Mouse (Mus musculus): ENCODE results near the gene Top1.

The Top1 gene

GRCm38 (mm10) chr2:160645614-160646137, at the start of gene Top1:
Gene Top1, plus strand, starts transcription at chr2:160645888.
- peak; percentile 99 for DNase-seq (ENCODE audit: low read depth, low spot score)
- Histone ChIP-seq H3K27me3 (ENCODE audit: control insufficient read depth, insufficient read depth, low read length, poor library complexity, severe bottlenecking) (no peaks in the 10 kb centered on the region), H3K36me3 (ENCODE audit: control insufficient read depth, insufficient read depth, low read length, poor library complexity, severe bottlenecking) (no peaks in the 10 kb centered on the region)

- no peaks in the 10 kb centered on the region for H3K36me3 ChIP-seq (ENCODE audit: control insufficient read depth, insufficient read depth, low read length, poor library complexity, severe bottlenecking)
- H3K27me3 ChIP-seq (ENCODE audit: control insufficient read depth, insufficient read depth, low read length, poor library complexity, severe bottlenecking) = no peaks in the 10 kb centered on the region
- DNase-seq (ENCODE audit: low read depth, low spot score) = peak; percentile 86
These were observed 48.0 kb upstream of the Top1 start for GRCm38 (mm10) chr2:160597582-160598281.

GRCm38 (mm10) chr2:160601805-160602204, 43.9 kb upstream of the Top1 start:
- Histone ChIP-seq H3K36me3 (ENCODE audit: control insufficient read depth, insufficient read depth, low read length, poor library complexity, severe bottlenecking) (no peaks in the 10 kb centered on the region), H3K27me3 (ENCODE audit: control insufficient read depth, insufficient read depth, low read length, poor library complexity, severe bottlenecking) (no peaks in the 10 kb centered on the region)
- DNase-seq (ENCODE audit: low read depth, low spot score) = peak; percentile 71

GRCm38 (mm10) chr2:160603154-160603933, 42.3 kb upstream of the Top1 start:
- H3K36me3 ChIP-seq (ENCODE audit: control insufficient read depth, insufficient read depth, low read length, poor library complexity, severe bottlenecking) = no peaks in the 10 kb centered on the region
- no peaks in the 10 kb centered on the region for H3K27me3 ChIP-seq (ENCODE audit: control insufficient read depth, insufficient read depth, low read length, poor library complexity, severe bottlenecking)
- DNase-seq (ENCODE audit: low read depth, low spot score) = peak; percentile 58

- Histone ChIP-seq H3K27me3 (ENCODE audit: control insufficient read depth, insufficient read depth, low read length, poor library complexity, severe bottlenecking) (no peaks in the 10 kb centered on the region), H3K36me3 (ENCODE audit: control insufficient read depth, insufficient read depth, low read length, poor library complexity, severe bottlenecking) (no peaks in the 10 kb centered on the region)
- no peak for DNase-seq (ENCODE audit: low read depth, low spot score)
These were observed 35.7 kb upstream of the Top1 start for GRCm38 (mm10) chr2:160610012-160610411.

- no peaks in the 10 kb centered on the region for H3K27me3 ChIP-seq (ENCODE audit: control insufficient read depth, insufficient read depth, low read length, poor library complexity, severe bottlenecking)
- DNase-seq (ENCODE audit: low read depth, low spot score) = no peak
- no peaks in the 10 kb centered on the region for H3K36me3 ChIP-seq (ENCODE audit: control insufficient read depth, insufficient read depth, low read length, poor library complexity, severe bottlenecking)
These were observed 32.3 kb upstream of the Top1 start for GRCm38 (mm10) chr2:160613186-160613919.

GRCm38 (mm10) chr2:160617741-160618140, 27.9 kb upstream of the Top1 start:
- Histone ChIP-seq H3K36me3 (ENCODE audit: control insufficient read depth, insufficient read depth, low read length, poor library complexity, severe bottlenecking) (no peaks in the 10 kb centered on the region), H3K27me3 (ENCODE audit: control insufficient read depth, insufficient read depth, low read length, poor library complexity, severe bottlenecking) (no peaks in the 10 kb centered on the region)
- DNase-seq (ENCODE audit: low read depth, low spot score) = no peak

GRCm38 (mm10) chr2:160618619-160619220, 27.0 kb upstream of the Top1 start:
- H3K27me3 ChIP-seq (ENCODE audit: control insufficient read depth, insufficient read depth, low read length, poor library complexity, severe bottlenecking) = no peaks in the 10 kb centered on the region
- no peaks in the 10 kb centered on the region for H3K36me3 ChIP-seq (ENCODE audit: control insufficient read depth, insufficient read depth, low read length, poor library complexity, severe bottlenecking)
- DNase-seq (ENCODE audit: low read depth, low spot score) = no peak

GRCm38 (mm10) chr2:160619300-160619699, 26.4 kb upstream of the Top1 start:
- Histone ChIP-seq H3K27me3 (ENCODE audit: control insufficient read depth, insufficient read depth, low read length, poor library complexity, severe bottlenecking) (no peaks in the 10 kb centered on the region), H3K36me3 (ENCODE audit: control insufficient read depth, insufficient read depth, low read length, poor library complexity, severe bottlenecking) (no peaks in the 10 kb centered on the region)
- DNase-seq (ENCODE audit: low read depth, low spot score) = no peak

- Histone ChIP-seq H3K36me3 (ENCODE audit: control insufficient read depth, insufficient read depth, low read length, poor library complexity, severe bottlenecking) (no peaks in the 10 kb centered on the region), H3K27me3 (ENCODE audit: control insufficient read depth, insufficient read depth, low read length, poor library complexity, severe bottlenecking) (no peaks in the 10 kb centered on the region)
- DNase-seq (ENCODE audit: low read depth, low spot score) = no peak
These were observed 25.9 kb upstream of the Top1 start for GRCm38 (mm10) chr2:160619831-160620230.

- H3K27me3 ChIP-seq (ENCODE audit: control insufficient read depth, insufficient read depth, low read length, poor library complexity, severe bottlenecking) = no peaks in the 10 kb centered on the region
- H3K36me3 ChIP-seq (ENCODE audit: control insufficient read depth, insufficient read depth, low read length, poor library complexity, severe bottlenecking) = no peaks in the 10 kb centered on the region
- DNase-seq (ENCODE audit: low read depth, low spot score) = no peak
These were observed 25.3 kb upstream of the Top1 start for GRCm38 (mm10) chr2:160620279-160620963.

- Histone ChIP-seq H3K36me3 (ENCODE audit: control insufficient read depth, insufficient read depth, low read length, poor library complexity, severe bottlenecking) (no peaks in the 10 kb centered on the region), H3K27me3 (ENCODE audit: control insufficient read depth, insufficient read depth, low read length, poor library complexity, severe bottlenecking) (no peaks in the 10 kb centered on the region)
- DNase-seq (ENCODE audit: low read depth, low spot score) = no peak
These were observed 24.7 kb upstream of the Top1 start for GRCm38 (mm10) chr2:160621001-160621448.

GRCm38 (mm10) chr2:160621661-160622211, 24.0 kb upstream of the Top1 start:
- no peaks in the 10 kb centered on the region for H3K27me3 ChIP-seq (ENCODE audit: control insufficient read depth, insufficient read depth, low read length, poor library complexity, severe bottlenecking)
- DNase-seq (ENCODE audit: low read depth, low spot score) = no peak
- no peaks in the 10 kb centered on the region for H3K36me3 ChIP-seq (ENCODE audit: control insufficient read depth, insufficient read depth, low read length, poor library complexity, severe bottlenecking)

- DNase-seq (ENCODE audit: low read depth, low spot score) = no peak
- Histone ChIP-seq H3K36me3 (ENCODE audit: control insufficient read depth, insufficient read depth, low read length, poor library complexity, severe bottlenecking) (no peaks in the 10 kb centered on the region), H3K27me3 (ENCODE audit: control insufficient read depth, insufficient read depth, low read length, poor library complexity, severe bottlenecking) (no peaks in the 10 kb centered on the region)
These were observed 23.0 kb upstream of the Top1 start for GRCm38 (mm10) chr2:160622646-160623045.

All from splenic B cell, adult 2 months (primary cell).